Mouse (Mus musculus): ENCODE data around the gene Garnl3. TPM values are rescaled to one million over a fixed set of nuclear protein-coding genes. Genes with fewer than 3 reads are reported as not detected.

Garnl3 gene
- total RNA-seq, 2 experiments from 2014 or later = not detected

DNA sequence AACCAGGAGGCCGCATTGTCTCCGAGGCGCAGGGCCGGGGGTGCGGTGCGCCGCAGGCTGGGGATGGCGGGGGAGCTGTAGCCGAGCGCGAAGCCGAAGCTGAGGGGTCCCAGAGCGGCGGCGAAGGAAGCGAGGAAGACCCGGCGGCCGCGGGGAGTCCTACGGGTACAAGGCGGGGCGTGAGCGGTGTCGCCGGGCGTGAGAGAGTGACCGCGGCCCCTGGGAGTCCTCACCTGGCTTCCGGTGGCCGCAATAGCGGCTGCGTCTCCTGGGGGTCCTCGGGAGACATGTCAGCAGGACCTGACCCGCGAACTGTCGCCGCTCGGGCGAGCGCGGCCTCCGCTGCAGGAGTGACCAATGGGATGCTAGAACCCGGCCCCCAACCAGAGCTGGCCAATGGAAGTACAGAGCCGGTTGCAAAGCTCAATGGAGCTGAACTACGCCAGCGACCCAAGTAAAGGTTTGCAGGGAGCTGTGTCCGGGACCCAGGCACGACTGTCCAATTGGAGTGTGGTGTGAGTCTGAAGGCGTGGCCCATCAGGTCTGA is 149.7 kb downstream of the Garnl3 start, which contains the start of gene Slc2a8:
Gene Slc2a8, minus strand, starts transcription at position 359 of the 547 bp plus-strand sequence.
- peak; percentile 97 for ATAC-seq (replicated peaks; ENCODE audit: low FRiP score, poor library complexity, severe bottlenecking)

DNA sequence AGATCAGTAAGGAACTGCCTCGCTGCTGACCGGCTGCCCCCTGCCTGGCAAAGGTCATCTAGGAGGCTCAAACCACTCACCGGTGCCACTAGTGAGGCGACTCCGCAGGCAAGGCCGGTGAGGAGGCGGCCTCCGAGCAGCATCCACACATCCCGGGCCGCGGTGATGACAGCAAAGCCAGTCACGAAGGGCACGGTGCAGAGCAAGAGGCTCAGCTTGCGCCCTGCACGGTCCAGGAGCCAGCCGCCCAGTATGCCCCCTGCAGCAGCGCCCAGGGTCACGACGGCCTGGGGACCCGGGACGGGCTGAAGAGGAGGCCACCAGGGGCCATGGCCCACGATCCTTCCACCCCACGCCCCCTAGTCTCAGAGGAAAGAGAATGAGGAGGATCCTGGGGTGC is 150.2 kb downstream of the Garnl3 start:
- peak; percentile 56 for ATAC-seq (replicated peaks; ENCODE audit: low FRiP score, poor library complexity, severe bottlenecking)

DNA sequence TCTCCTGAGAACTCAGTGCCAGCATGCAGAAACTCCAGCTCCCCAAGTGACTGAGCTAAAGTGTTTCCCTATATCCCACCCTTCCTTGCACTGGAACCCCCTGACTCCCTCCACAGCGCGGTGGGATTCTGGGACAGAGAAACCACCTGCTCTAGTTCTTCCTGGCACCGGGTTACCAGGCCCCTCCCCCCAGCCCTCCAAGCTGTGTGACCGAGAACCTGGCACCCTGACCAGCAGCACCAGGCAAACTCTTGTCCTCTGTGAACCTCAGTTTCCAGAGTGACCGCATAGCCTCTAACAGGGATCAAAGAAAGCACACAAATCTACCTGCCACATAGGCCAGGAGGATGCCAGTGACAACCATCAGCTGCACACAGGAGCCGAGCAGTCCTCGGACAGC is 151.8 kb downstream of the Garnl3 start:
- no peak for ATAC-seq (replicated peaks; ENCODE audit: low FRiP score, poor library complexity, severe bottlenecking)

GRCm38 (mm10) chr2:32978675-32979074 is 152.8 kb downstream of the Garnl3 start:
- ATAC-seq (replicated peaks; ENCODE audit: low FRiP score, poor library complexity, severe bottlenecking) = no peak

DNA sequence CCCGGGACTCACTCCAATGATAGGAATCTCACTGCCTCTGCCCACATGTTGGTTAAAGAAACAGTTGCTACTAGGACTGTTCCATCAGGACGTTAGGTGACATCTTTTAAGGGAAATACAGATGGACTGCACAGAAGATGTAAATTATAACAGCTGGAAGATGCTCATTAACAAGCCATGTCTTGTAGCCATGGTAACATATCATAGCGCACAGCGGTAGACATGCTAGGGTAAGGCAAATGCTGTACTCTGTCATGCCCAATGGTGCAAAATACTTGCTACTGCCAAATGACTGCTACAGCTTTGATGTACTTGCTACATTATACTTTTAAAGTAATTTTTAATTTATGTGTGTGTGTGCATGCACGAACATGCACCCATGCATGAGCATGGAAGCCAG is 154.3 kb downstream of the Garnl3 start:
- ATAC-seq (replicated peaks; ENCODE audit: low FRiP score, poor library complexity, severe bottlenecking) = no peak

DNA sequence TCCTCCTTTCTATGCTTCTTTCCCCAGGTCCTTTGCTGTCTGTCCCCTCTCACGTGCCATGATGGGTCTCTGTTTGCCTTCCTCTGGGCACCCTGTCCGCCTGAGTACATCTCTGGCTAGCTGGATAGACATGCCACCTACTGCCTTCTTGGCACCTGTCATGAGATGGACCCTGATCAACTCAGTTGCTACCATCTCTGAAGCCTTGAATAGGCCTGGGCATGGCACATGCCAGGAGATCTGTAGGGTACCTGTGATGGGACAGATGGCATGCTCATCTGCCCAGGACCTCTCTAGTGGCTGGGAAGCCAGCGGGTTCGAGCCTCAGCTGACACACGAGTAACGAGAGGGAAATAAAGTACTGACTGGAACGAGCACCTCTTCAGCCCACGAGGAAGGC is 157.2 kb downstream of the Garnl3 start:
- no peak for ATAC-seq (replicated peaks; ENCODE audit: low FRiP score, poor library complexity, severe bottlenecking)

- no peak for ATAC-seq (replicated peaks; ENCODE audit: low FRiP score, poor library complexity, severe bottlenecking)
Measured at GRCm38 (mm10) chr2:32971235-32971634, 160.2 kb downstream of the Garnl3 start.

- no peak for ATAC-seq (replicated peaks; ENCODE audit: low FRiP score, poor library complexity, severe bottlenecking)
Measured at GRCm38 (mm10) chr2:32969326-32969725, 162.1 kb downstream of the Garnl3 start.

DNA sequence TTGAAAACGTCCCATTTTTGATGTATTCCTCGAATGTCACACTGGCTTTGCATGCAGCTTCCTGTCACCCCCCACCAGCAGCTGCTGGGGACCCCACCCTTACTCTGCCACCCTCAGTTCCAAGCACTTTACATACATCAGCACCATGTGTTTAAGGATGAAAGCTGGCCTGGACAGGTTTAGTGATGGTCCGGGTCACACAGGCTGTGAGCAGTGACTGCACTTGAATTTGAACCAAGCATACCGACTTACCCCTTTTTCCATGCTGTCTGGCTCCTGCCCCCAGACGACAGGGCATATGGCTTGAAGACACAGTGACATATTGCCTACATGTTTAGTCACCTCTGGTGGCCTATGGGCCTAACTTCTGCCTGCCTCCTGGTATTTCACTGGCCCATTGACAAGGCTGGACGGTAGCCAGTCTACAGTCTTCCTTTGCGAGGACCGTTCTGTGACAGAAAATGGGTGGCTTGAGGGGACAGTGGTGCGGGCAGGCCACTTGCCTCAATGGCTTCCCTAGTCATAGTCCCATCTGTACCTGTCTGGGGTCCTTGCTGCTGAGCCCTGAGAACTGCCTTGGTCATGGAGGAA is 163.3 kb downstream of the Garnl3 start:
- no peak for ATAC-seq (replicated peaks; ENCODE audit: low FRiP score, poor library complexity, severe bottlenecking)

DNA sequence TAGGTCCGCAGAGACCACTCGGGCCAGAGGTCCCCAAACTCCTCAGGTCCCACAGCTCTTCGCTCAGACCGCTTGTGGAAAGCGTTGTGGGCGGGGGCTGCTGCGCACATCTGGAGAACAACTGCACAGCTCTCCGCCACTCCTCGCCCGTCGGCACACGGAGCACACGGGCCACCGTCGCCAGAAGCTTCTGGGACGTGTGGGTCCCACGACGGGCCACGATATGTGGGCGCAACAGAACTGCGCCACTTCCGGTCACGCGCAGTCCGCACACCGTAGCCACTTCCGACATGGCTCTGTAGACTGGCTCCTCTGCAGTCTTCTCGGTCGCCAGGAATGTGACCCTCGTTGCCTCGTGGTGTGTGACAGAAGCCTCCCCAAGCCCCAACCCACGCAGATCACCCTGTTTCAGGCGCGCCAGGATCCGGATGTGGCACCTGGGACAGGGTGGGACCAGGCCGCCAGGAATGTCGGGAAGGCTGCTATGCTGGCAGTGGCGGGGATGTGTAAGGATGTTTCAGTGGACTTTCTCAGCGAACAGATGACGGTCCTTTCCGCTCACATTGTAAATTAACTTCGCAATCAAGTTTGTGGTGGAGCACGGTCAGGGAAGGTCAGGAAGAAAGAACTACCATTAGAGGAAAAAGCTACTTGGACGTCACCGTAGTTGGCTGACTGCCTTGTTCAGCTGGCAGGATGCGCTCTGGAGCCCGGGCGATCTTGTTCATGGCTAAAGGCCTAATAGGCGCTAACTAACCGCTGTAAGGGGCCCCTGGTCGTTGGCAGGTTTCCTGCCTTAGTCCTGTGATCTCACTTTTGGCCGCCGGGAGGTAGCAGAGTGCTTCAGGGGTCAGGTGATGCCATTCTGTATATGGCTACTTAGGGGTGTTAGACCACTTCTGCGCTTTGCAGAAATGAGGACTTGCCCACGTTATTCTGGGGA is 164.5 kb downstream of the Garnl3 start:
- peak; percentile 82 for ATAC-seq (replicated peaks; ENCODE audit: low FRiP score, poor library complexity, severe bottlenecking)

- no peak for ATAC-seq (replicated peaks; ENCODE audit: low FRiP score, poor library complexity, severe bottlenecking)
Measured at GRCm38 (mm10) chr2:32966184-32966688, 165.2 kb downstream of the Garnl3 start.

GRCm38 (mm10) chr2:32965511-32966183 is 165.8 kb downstream of the Garnl3 start:
- ATAC-seq (replicated peaks; ENCODE audit: low FRiP score, poor library complexity, severe bottlenecking) = no peak

DNA sequence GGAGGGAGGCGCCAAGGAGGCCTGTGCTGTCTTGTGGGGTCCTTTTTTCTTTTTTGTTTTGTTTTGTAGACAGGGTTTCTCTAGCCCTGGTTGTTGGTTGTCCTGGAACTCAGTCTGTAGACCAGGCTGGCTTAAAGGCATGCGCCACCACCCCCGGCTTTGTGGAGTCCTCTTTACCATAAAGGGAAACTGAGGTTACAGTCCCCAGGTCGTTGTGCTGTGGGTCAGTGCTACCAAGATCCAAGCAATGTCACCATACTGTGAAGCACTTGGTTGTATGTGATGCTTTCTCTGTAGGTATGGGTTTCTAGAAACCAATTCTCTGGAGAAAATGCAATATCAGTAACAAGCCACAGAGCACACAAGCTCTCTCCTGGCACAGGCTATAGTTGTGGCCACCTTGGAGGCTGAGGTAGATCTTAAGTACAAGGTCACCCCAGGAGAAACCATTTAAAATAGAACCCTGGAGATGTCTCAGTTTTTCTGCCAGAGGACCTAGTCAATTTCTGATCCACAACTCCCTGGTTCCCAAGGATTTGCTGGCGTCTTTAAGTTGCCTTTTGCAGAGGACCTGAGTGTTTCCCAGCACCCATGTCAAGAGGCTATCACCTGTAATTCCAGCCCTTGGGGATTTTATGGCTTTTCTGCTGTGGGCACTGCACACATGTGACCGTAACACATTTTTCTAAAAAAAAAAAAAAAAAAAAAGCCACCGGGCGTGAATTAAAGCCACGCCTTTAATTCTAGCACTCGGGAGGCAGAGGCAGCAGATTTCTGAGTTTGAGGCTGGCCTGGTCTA is 166.6 kb downstream of the Garnl3 start:
- ATAC-seq (replicated peaks; ENCODE audit: low FRiP score, poor library complexity, severe bottlenecking) = no peak

GRCm38 (mm10) chr2:32963981-32964380 is 167.5 kb downstream of the Garnl3 start:
- ATAC-seq (replicated peaks; ENCODE audit: low FRiP score, poor library complexity, severe bottlenecking) = no peak

GRCm38 (mm10) chr2:32963544-32963943 is 167.9 kb downstream of the Garnl3 start:
- ATAC-seq (replicated peaks; ENCODE audit: low FRiP score, poor library complexity, severe bottlenecking) = no peak

- no peak for ATAC-seq (replicated peaks; ENCODE audit: low FRiP score, poor library complexity, severe bottlenecking)
Measured at GRCm38 (mm10) chr2:32962875-32963220, 168.6 kb downstream of the Garnl3 start.

DNA sequence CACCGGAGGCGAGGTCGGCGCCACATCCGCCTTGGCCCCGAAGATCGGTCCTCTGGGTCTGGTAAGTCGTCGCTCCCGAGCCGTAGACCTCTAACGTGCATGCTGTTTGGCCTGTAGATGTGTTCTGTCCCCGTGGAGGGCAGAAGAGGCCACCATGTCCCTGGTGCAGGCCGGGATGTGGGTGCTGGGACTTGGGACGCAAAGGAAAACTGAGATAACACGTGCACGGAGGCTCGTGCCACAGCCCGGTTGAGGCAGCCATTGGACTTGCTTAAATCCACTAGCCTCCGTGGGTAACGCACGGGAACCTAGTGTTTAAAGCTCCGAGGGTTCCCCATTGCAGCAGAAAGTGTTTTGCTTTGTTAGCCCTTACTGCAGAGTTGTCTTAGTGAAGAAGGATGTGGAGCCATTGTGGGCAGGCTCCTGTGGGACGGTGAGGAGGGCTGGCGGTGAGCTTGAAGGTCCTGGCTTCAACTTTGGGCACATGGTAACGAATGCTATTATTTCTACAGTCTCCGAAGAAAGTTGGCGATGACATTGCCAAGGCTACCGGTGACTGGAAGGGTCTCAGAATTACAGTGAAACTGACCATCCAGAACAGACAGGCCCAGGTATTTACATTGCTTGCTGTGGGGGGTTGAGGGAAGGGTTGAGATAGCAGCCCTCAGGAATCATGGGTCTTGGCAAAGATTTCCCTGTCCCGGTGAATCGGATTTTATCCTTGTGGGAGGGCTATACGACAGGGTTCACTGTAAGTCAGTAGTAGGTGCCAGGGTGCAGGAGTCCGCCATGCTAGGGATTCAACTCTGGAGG is 169.2 kb downstream of the Garnl3 start:
- no peak for ATAC-seq (replicated peaks; ENCODE audit: low FRiP score, poor library complexity, severe bottlenecking)

DNA sequence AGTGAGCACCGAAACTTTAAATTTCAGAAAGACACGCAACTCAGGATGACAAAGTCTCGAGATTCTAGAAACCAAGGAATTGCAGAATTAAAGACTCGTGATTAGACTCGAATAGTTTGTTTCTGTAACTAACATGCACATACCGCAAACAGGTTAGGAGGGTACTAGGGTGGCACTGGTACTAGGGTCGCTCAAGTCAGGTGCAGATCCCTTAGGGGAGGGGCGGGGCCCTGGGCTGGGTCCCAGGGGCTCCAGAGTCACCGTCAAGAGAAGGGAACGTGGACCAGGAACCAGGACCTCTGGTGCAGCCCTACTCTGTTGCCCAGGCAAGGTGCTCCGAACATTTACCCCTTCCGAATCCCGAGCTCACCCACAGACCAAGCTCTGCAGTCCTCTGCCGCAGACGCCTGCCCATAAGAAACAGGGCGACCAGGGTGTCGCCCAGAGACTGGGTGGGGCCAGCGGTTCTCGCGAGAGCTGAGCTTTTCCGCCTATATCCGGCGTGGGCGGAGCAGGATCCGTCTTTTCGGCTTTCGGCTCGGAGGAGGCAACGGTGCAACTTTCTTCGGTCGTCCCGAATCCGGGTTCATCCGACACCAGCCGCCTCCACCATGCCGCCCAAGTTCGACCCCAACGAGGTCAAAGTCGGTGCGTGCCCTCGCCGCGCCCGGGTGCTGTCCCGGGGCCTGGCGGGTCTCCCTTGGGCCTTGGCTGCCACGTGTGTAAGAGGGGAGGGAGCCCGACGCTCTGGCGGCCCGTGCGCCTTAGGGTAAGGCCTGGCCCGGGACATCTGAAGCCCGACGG is 170.1 kb downstream of the Garnl3 start, which contains the start of the genes Rpl12 and Lrsam1:
Gene Rpl12, plus strand, starts transcription at position 368 of the 804 bp plus-strand sequence.
Gene Lrsam1, minus strand, starts transcription at position 423 of the 804 bp plus-strand sequence.
- ATAC-seq (replicated peaks; ENCODE audit: low FRiP score, poor library complexity, severe bottlenecking) = peak; percentile 95
